Mouse (Mus musculus): Measurements from ENCODE around the gene Ssr1.

GRCm38 (mm10) chr13:38037044-38037687, 43.1 kb upstream of the Ssr1 start, which contains the start of gene Cage1:
- TF ChIP-seq CTCF (IDR thresholded peaks at IDR 0.05; ENCODE audit: insufficient read depth, low read length) (no peak), POLR2A (IDR thresholded peaks at IDR 0.05; ENCODE audit: borderline replicate concordance, extremely low read depth, low read depth, low read length) (peak; percentile 73; the same call in 1 of the 2 replicates)
